In genomic region chr11:36697816-36698215, GRCm38 (mm10) we compare ENCODE assay signal across 18 mouse cellular contexts.
DNase-seq lines count a peak whose midpoint lies in the region; ATAC-seq lines count a peak whose summit lies in the region.
"Had no signal": no experiment of that assay in that cellular context is flagged by ENCODE, and none has a peak within 500 bp of the region (broad histone marks: within the 10 kb centered on the region; RNA-seq: fewer than 3 reads in every experiment).

No protein-coding gene starts in this region.

- no peak overlapping the region for H3K4me3 ChIP-seq in forebrain, embryonic 11.5 days (ENCODE audit: low read depth, low read length)
- no peak overlapping the region for H3K4me3 ChIP-seq in forebrain, embryonic 16.5 days (replicated peaks; ENCODE audit: low read length)
- no peak overlapping the region for H3K4me3 ChIP-seq in forebrain, embryonic 12.5 days (replicated peaks)
- no peak overlapping the region for H3K4me3 ChIP-seq in hindbrain, embryonic 14.5 days (replicated peaks; ENCODE audit: low read length)
- H3K4me3 ChIP-seq in midbrain, embryonic 15.5 days = no peak overlapping the region
- H3K4me3 ChIP-seq: limb, embryonic 15.5 days had no signal

- no peaks in the 10 kb centered on the region for H3K36me3 ChIP-seq in forebrain, embryonic 11.5 days (ENCODE audit: control insufficient read depth, insufficient read depth, low read length)
- H3K36me3 ChIP-seq in forebrain, embryonic 16.5 days (ENCODE audit: control insufficient read depth, insufficient read depth) = no peaks in the 10 kb centered on the region
- H3K36me3 ChIP-seq in forebrain, embryonic 12.5 days (replicated peaks) = no peaks in the 10 kb centered on the region
- no peaks in the 10 kb centered on the region for H3K36me3 ChIP-seq in hindbrain, embryonic 14.5 days (replicated peaks; ENCODE audit: control insufficient read depth, insufficient read depth)
- no peaks in the 10 kb centered on the region for H3K36me3 ChIP-seq in midbrain, embryonic 15.5 days (replicated peaks)
- H3K36me3 ChIP-seq: limb, embryonic 15.5 days had no signal

- ATAC-seq in forebrain, embryonic 11.5 days (replicated peaks; ENCODE audit: low FRiP score) = peak; percentile 21; the same call in 1 of the 2 replicates
- ATAC-seq in forebrain, embryonic 16.5 days = no peak; the same call in 1 of the 2 replicates
- no peak for ATAC-seq in forebrain, embryonic 12.5 days (ENCODE audit: low FRiP score)
- no peak for ATAC-seq in hindbrain, embryonic 14.5 days (ENCODE audit: low FRiP score)
- ATAC-seq in midbrain, embryonic 15.5 days (replicated peaks) = no peak
- no peak for ATAC-seq in monocyte, adult 5-6 weeks (replicated peaks; ENCODE audit: insufficient number of reproducible peaks, low FRiP score, low TSS enrichment, poor library complexity, severe bottlenecking)
- ATAC-seq: activated CD4-positive, CD25-positive, alpha-beta regulatory T cell, adult 4 months; inflammation-experienced regulatory T-cells, adult 6 months had no signal

- no peak overlapping the region for H3K9ac ChIP-seq in forebrain, embryonic 11.5 days (ENCODE audit: low read length)
- H3K9ac ChIP-seq in forebrain, embryonic 16.5 days (replicated peaks; ENCODE audit: low read depth, low read length) = no peak overlapping the region
- no peak overlapping the region for H3K9ac ChIP-seq in forebrain, embryonic 12.5 days
- no peak overlapping the region for H3K9ac ChIP-seq in hindbrain, embryonic 14.5 days
- no peak overlapping the region for H3K9ac ChIP-seq in midbrain, embryonic 15.5 days
- H3K9ac ChIP-seq: limb, embryonic 15.5 days had no signal

- WGBS in forebrain, embryonic 11.5 days = 66% methylated on average over 8 of the region's 8 CpGs
- 58% methylated on average over 8 of the region's 8 CpGs for WGBS in forebrain, embryonic 16.5 days
- WGBS in forebrain, embryonic 12.5 days = 59% methylated on average over 8 of the region's 8 CpGs
- WGBS in hindbrain, embryonic 14.5 days = 48% methylated on average over 8 of the region's 8 CpGs
- WGBS in midbrain, embryonic 15.5 days = 52% methylated on average over 8 of the region's 8 CpGs

- H3K27ac ChIP-seq in forebrain, embryonic 11.5 days (ENCODE audit: low read depth, low read length) = peak overlapping the region; percentile 68; the same call in 1 of the 2 replicates
- H3K27ac ChIP-seq in forebrain, embryonic 16.5 days (ENCODE audit: low read length) = no peak overlapping the region
- peak overlapping the region; percentile 82 for H3K27ac ChIP-seq in forebrain, embryonic 12.5 days
- H3K27ac ChIP-seq in hindbrain, embryonic 14.5 days = peak overlapping the region; percentile 57
- peak overlapping the region; percentile 71 for H3K27ac ChIP-seq in midbrain, embryonic 15.5 days
- H3K27ac ChIP-seq: limb, embryonic 15.5 days; stomach, postnatal 0 days had no signal

- no peaks in the 10 kb centered on the region for H3K27me3 ChIP-seq in forebrain, embryonic 11.5 days (ENCODE audit: control insufficient read depth, insufficient read depth, low read length)
- H3K27me3 ChIP-seq in forebrain, embryonic 16.5 days (replicated peaks; ENCODE audit: control insufficient read depth, insufficient read depth, low read length) = no peaks in the 10 kb centered on the region
- no peaks in the 10 kb centered on the region for H3K27me3 ChIP-seq in forebrain, embryonic 12.5 days
- H3K27me3 ChIP-seq in hindbrain, embryonic 14.5 days (ENCODE audit: control insufficient read depth, insufficient read depth, low read length) = no peaks in the 10 kb centered on the region
- no peaks in the 10 kb centered on the region for H3K27me3 ChIP-seq in midbrain, embryonic 15.5 days (replicated peaks)
- H3K27me3 ChIP-seq: limb, embryonic 15.5 days; megakaryocyte, embryonic 14.5 days had no signal

- no peak for DNase-seq in forebrain, embryonic 11.5 days (ENCODE audit: low spot score)
- DNase-seq in hindbrain, embryonic 14.5 days (ENCODE audit: low spot score) = no peak
- no peak for DNase-seq in T-cell, adult 2 months (ENCODE audit: low spot score)
- DNase-seq in adrenal gland, postnatal 10 days = no peak
- DNase-seq: cerebellum, postnatal 10 days; heart, postnatal 10 days; lung, postnatal 10 days; right cerebral cortex, postnatal 25 days; thymus, postnatal 25 days had no signal

- H3K4me1 ChIP-seq in forebrain, embryonic 11.5 days (replicated peaks; ENCODE audit: control insufficient read depth, insufficient read depth, low read length) = peaks cover 16% of the 10 kb centered on the region
- H3K4me1 ChIP-seq in forebrain, embryonic 16.5 days (replicated peaks; ENCODE audit: control insufficient read depth, insufficient read depth, low read length) = peaks cover 31% of the 10 kb centered on the region
- H3K4me1 ChIP-seq in forebrain, embryonic 12.5 days = peaks cover 55% of the 10 kb centered on the region
- H3K4me1 ChIP-seq in hindbrain, embryonic 14.5 days (replicated peaks; ENCODE audit: control insufficient read depth, insufficient read depth, low read length) = peaks cover 35% of the 10 kb centered on the region
- H3K4me1 ChIP-seq in midbrain, embryonic 15.5 days = peaks cover 38% of the 10 kb centered on the region
- H3K4me1 ChIP-seq: limb, embryonic 15.5 days; megakaryocyte, embryonic 14.5 days had no signal

- no peak overlapping the region for H3K4me2 ChIP-seq in forebrain, embryonic 11.5 days (ENCODE audit: low read depth, low read length, severe bottlenecking)
- H3K4me2 ChIP-seq in forebrain, embryonic 16.5 days (ENCODE audit: low read length) = no peak overlapping the region
- H3K4me2 ChIP-seq in forebrain, embryonic 12.5 days = peak overlapping the region; percentile 31; the same call in 1 of the 2 replicates
- H3K4me2 ChIP-seq in hindbrain, embryonic 14.5 days (replicated peaks) = 0 out of 2 replicates have a peak overlapping the region, but pooled peaks have one; percentile 13
- H3K4me2 ChIP-seq in midbrain, embryonic 15.5 days = no peak overlapping the region
- H3K4me2 ChIP-seq: limb, embryonic 15.5 days had no signal

- no peaks in the 10 kb centered on the region for H3K9me3 ChIP-seq in forebrain, embryonic 11.5 days (ENCODE audit: control insufficient read depth, low read length)
- no peaks in the 10 kb centered on the region for H3K9me3 ChIP-seq in forebrain, embryonic 16.5 days (ENCODE audit: control insufficient read depth, low read length)
- H3K9me3 ChIP-seq in forebrain, embryonic 12.5 days = no peaks in the 10 kb centered on the region
- H3K9me3 ChIP-seq in hindbrain, embryonic 14.5 days (ENCODE audit: control insufficient read depth, low read length) = no peaks in the 10 kb centered on the region
- H3K9me3 ChIP-seq in midbrain, embryonic 15.5 days = no peaks in the 10 kb centered on the region
- H3K9me3 ChIP-seq: limb, embryonic 15.5 days had no signal

Comparison
In these comparisons a context has a peak if more than half of its experiments do, and no peak if none do; other contexts are left out.
1. H3K4me2 ChIP-seq: peak in forebrain, embryonic 12.5 days (single experiment) and hindbrain, embryonic 14.5 days (single experiment); none in forebrain, embryonic 11.5 days (single experiment), forebrain, embryonic 16.5 days (single experiment) and midbrain, embryonic 15.5 days (single experiment).